Mouse (Mus musculus) midbrain, embryonic 16.5 days (tissue): ENCODE data around the gene Tekt4. TPM values are rescaled to one million over a fixed set of nuclear protein-coding genes. Genes with fewer than 3 reads are reported as not detected.

Source experiments
- ATAC-seq: fragments of 200-750 bp; cut with Nextera tagmentation; 2 replicates; pipeline ENCODE4 v1.8.0; 2017; ENCODE audit warnings: moderate TSS enrichment
- H3K27ac ChIP-seq: fragments of 300-500 bp; sonication (generic); 2 replicates; pipeline ENCODE4 v1.5.1; 2014; ENCODE audit warnings: mild to moderate bottlenecking, low read length, mixed read lengths
- H3K27me3 ChIP-seq: fragments of 300-500 bp; sonication (generic); 2 replicates; pipeline ENCODE4 v1.6.1; 2014; ENCODE audit warnings: low read depth, low read length, mixed read lengths; ENCODE audit not compliant: control insufficient read depth, insufficient read depth
- H3K36me3 ChIP-seq: fragments of 300-500 bp; sonication (generic); 2 replicates; pipeline ENCODE4 v1.6.1; 2014; ENCODE audit warnings: mild to moderate bottlenecking, low read length, moderate library complexity, mixed read lengths; ENCODE audit not compliant: control insufficient read depth, insufficient read depth
- H3K4me1 ChIP-seq: fragments of 300-500 bp; sonication (generic); 2 replicates; pipeline ENCODE4 v1.6.1; 2014; ENCODE audit warnings: mild to moderate bottlenecking, low read length, mixed read lengths; ENCODE audit not compliant: control insufficient read depth, insufficient read depth
- H3K4me2 ChIP-seq: fragments of 300-500 bp; sonication (generic); 2 replicates; pipeline ENCODE4 v1.6.1; 2014; ENCODE audit warnings: mild to moderate bottlenecking, low read length, mixed read lengths
- H3K4me3 ChIP-seq: fragments of 300-500 bp; sonication (generic); 2 replicates; pipeline ENCODE4 v1.5.1; 2014; ENCODE audit warnings: low read depth, mild to moderate bottlenecking, low read length, moderate library complexity, mixed read lengths
- H3K9ac ChIP-seq: fragments of 300-500 bp; sonication (generic); 2 replicates; pipeline ENCODE4 v1.6.1; 2014; ENCODE audit warnings: low read depth, low read length, mixed read lengths
- H3K9me3 ChIP-seq: fragments of 300-500 bp; sonication (generic); replicated peaks from 2 replicates; pipeline ENCODE4 v1.6.1; 2014; ENCODE audit warnings: mild to moderate bottlenecking, low read length, mixed read lengths; ENCODE audit not compliant: control insufficient read depth, poor library complexity, severe bottlenecking
- WGBS: fragments of 180-500 bp; shearing (Covaris S2); extraction: QIAGEN DNeasy Blood & Tissue Kit; methylation state at CpG from one replicate; pipeline ENCODE4 v1.1.7; 2014; 5-methylcytosine and 5-hydroxymethylcytosine counted together
- polyA plus RNA-seq: library from polyadenylated mRNA; unstranded; fragments of >200 nt; fragmentation: Nextera tagmentation; extraction: Ambion mirVana; gene quantifications from 2 replicates; pipeline ENCODE4 v1.2.1, GENCODE M21; 2015

Tekt4 gene
- polyA plus RNA-seq, 1 experiment from 2014 or later: 1.5 TPM

GRCm38 (mm10) chr17:25427441-25427840, 27.0 kb upstream of the Tekt4 start:
- Histone ChIP-seq H3K9me3 (no peaks in the 10 kb centered on the region), H3K36me3 (peaks cover 2% of the 10 kb centered on the region; the same call in 1 of the 2 replicates), H3K4me2 (no peak overlapping the region), H3K9ac (no peak overlapping the region), H3K27ac (no peak overlapping the region), H3K4me3 (no peak overlapping the region), H3K27me3 (no peaks in the 10 kb centered on the region), H3K4me1 (peaks cover 47% of the 10 kb centered on the region)
- 31% methylated on average over 10 of the region's 10 CpGs for WGBS
- ATAC-seq: 0 out of 2 replicates have a peak, but pooled peaks have one; percentile 28

DNA sequence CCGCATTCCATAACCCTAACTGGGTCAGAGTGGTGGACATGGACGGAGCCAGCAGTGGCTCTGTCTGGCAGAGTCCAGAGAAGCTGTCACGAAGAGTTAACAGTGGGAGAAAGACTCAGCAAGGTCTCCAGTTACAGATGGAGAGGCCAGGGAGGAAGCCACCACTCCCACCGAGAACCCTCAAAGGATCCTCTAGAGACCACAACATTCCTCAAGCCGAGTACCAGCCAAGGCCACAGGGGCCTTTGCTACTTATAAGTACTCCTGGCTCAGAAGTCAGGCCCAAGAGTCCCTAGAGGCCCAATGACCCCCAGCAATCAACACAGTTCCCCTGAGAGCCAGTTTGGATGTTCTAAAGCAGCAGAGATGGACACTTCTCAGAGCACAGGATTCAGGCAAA, 25.2 kb upstream of the Tekt4 start:
- no peak overlapping the region for H3K27ac ChIP-seq
- no peaks in the 10 kb centered on the region for H3K9me3 ChIP-seq
- H3K4me1 ChIP-seq: peaks cover 48% of the 10 kb centered on the region
- H3K4me3 ChIP-seq: no peak overlapping the region
- H3K9ac ChIP-seq: no peak overlapping the region
- WGBS: 66% methylated on average over 5 of the region's 5 CpGs
- no peaks in the 10 kb centered on the region for H3K36me3 ChIP-seq
- H3K4me2 ChIP-seq: no peak overlapping the region
- H3K27me3 ChIP-seq: no peaks in the 10 kb centered on the region
- no peak for ATAC-seq

DNA sequence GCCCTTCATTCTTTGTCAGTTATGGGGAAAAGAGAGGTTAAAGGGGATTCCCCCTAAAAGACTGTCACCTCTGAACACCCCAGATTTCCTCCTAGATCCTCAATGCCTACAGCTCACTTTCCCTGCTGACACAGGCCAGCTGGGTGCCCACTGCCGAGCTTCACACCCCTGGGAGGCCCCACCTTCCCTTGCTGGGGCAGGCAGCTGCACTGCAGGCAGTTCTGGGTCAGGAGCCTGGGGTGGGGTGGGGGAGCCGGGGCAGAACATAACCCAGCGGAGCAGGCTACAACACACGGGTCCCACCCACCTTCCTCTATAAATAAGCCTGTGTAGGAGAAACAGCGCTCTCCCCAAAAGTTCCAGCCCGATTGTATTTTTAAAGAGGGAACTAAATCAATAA, 24.5 kb upstream of the Tekt4 start:
- Histone ChIP-seq H3K4me2 (no peak overlapping the region), H3K4me3 (no peak overlapping the region), H3K9me3 (no peaks in the 10 kb centered on the region), H3K9ac (peak overlapping the region; percentile 18; the same call in 1 of the 2 replicates), H3K4me1 (peaks cover 49% of the 10 kb centered on the region), H3K27ac (no peak overlapping the region), H3K27me3 (no peaks in the 10 kb centered on the region), H3K36me3 (no peaks in the 10 kb centered on the region)
- ATAC-seq: no peak
- 53% methylated on average over 6 of the region's 6 CpGs for WGBS

GRCm38 (mm10) chr17:25430534-25430933, 23.9 kb upstream of the Tekt4 start:
- 47% methylated on average over 8 of the region's 8 CpGs for WGBS
- Histone ChIP-seq H3K4me3 (peak overlapping the region; percentile 83; the same call in 1 of the 2 replicates), H3K4me2 (peak overlapping the region; percentile 80), H3K27ac (no peak overlapping the region), H3K9me3 (no peaks in the 10 kb centered on the region), H3K36me3 (no peaks in the 10 kb centered on the region), H3K4me1 (peaks cover 46% of the 10 kb centered on the region), H3K9ac (no peak overlapping the region), H3K27me3 (no peaks in the 10 kb centered on the region)
- no peak for ATAC-seq

DNA sequence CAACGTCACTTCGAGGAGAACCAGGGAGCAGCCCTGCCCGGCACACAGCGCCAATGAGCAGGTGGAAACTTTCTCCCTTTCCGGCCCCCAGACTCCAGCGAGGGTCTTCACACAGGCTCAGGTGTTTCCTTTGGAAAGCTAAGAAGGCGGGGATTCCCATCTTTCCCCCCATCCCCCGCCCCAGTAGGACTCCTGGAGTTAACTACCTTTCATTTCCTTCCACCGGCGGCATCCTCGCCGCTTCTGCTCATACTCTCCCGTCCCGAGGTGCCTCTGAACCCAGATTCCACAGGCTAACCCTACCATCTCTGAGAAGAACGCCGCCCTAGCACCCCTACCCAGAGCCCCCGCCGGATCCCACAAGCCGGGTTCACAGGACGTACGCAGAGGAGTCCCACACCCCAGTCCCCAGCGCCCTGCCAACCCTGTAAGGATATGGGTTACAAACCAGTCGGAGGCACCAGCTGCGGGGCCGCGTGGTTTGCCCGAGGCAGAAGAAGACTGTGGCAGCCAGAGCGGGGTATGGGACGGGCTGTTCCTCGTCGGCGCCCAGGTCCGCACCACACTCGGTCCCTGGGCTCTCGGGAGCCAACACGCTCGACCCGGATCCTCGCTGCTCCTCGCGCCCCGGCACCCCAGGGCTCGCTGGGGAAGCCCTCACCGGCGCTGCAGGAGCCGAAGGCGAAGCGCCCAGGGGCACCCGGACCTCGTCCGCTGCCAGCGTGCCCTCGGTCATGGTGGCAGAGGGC, 21.8 kb upstream of the Tekt4 start:
- Histone ChIP-seq H3K27me3 (no peaks in the 10 kb centered on the region), H3K36me3 (no peaks in the 10 kb centered on the region), H3K4me3 (peak overlapping the region; percentile 83), H3K27ac (peak overlapping the region; percentile 80), H3K4me2 (peak overlapping the region; percentile 80), H3K4me1 (peaks cover 38% of the 10 kb centered on the region), H3K9me3 (no peaks in the 10 kb centered on the region), H3K9ac (peak overlapping the region; percentile 94)
- ATAC-seq: peak; percentile 10; the same call in 1 of the 2 replicates
- WGBS: under 1% methylated on average over 53 of the region's 53 CpGs

DNA sequence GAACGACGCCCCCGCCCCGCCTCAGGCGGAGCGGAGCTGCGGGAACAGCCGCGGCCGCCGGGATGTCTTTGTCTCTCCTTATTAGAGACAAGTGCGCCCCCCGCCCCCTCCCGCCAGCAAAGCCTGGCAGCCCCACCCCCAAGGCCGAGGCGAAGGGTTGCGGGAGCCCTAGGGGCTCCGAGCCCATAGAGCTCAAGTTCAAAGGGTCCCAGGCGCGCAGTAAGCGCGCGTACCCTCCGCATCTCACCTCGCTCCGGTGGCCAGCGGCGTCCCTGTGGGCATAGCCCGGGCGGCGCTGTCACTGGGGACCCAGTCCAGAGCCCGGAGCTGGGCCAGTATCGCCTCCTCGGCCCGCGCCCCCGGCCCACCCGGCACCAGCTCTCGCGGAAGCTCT, 21.2 kb upstream of the Tekt4 start:
- Histone ChIP-seq H3K4me2 (peak overlapping the region; percentile 80), H3K4me3 (peak overlapping the region; percentile 83), H3K4me1 (peaks cover 36% of the 10 kb centered on the region), H3K9ac (peak overlapping the region; percentile 94), H3K9me3 (no peaks in the 10 kb centered on the region), H3K36me3 (no peaks in the 10 kb centered on the region), H3K27ac (peak overlapping the region; percentile 80), H3K27me3 (no peaks in the 10 kb centered on the region)
- under 1% methylated on average over 26 of the region's 40 CpGs for WGBS
- ATAC-seq: peak; percentile 40

- under 1% methylated on average over 72 of the region's 103 CpGs for WGBS
- Histone ChIP-seq H3K36me3 (no peaks in the 10 kb centered on the region), H3K4me1 (peaks cover 36% of the 10 kb centered on the region), H3K9ac (peak within 1 kb of the TSS; percentile 94), H3K27ac (peak within 1 kb of the TSS; percentile 80), H3K4me3 (peak within 1 kb of the TSS; percentile 83), H3K4me2 (peak within 1 kb of the TSS; percentile 80), H3K27me3 (no peaks in the 10 kb centered on the region), H3K9me3 (no peaks in the 10 kb centered on the region)
- ATAC-seq: peak; percentile 90
These were observed 20.5 kb upstream of the Tekt4 start, which contains the start of gene Cacna1h for GRCm38 (mm10) chr17:25433617-25434606. Gene Cacna1h (minus strand): TSS chr17:25433783.

DNA sequence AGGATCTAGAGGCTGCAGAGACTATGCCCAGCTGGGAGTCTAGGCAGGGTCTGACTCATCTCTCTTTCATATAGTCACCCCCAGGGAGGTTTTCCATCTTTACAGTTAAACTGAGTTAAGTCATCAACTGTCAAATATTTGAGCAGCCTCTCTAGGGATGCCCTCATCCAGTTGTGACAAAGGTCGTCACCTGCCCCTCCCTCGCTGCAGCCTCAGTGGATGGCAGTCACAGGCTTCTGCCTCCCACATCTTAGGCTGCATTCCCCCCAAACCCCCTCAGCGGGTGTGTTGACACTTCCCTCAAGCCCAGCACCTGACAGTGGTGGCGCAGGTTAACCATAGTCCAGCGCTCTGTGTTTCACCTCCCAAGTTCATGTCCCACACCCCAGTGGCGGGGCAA, 13.0 kb upstream of the Tekt4 start:
- H3K36me3 ChIP-seq: no peaks in the 10 kb centered on the region
- no peak overlapping the region for H3K9ac ChIP-seq
- ATAC-seq: no peak
- H3K4me3 ChIP-seq: no peak overlapping the region
- H3K4me2 ChIP-seq: no peak overlapping the region
- H3K4me1 ChIP-seq: no peaks in the 10 kb centered on the region; the same call in 1 of the 2 replicates
- no peaks in the 10 kb centered on the region for H3K27me3 ChIP-seq
- H3K27ac ChIP-seq: no peak overlapping the region
- no peaks in the 10 kb centered on the region for H3K9me3 ChIP-seq
- WGBS: 78% methylated on average over 6 of the region's 6 CpGs
